Mouse (Mus musculus) lung, postnatal 0 days (tissue): ENCODE results near the gene Adprhl1.

Experiments
- CTCF ChIP-seq: IDR thresholded peaks from 2 replicates; pipeline ENCODE4 v1.5.1; 2016; ENCODE audit warnings: antibody characterized with exemption, mild to moderate bottlenecking
- EP300 ChIP-seq: IDR thresholded peaks from 2 replicates; pipeline ENCODE4 v1.6.1; 2016; ENCODE audit warnings: antibody characterized with exemption, mild to moderate bottlenecking, control low read depth

DNA sequence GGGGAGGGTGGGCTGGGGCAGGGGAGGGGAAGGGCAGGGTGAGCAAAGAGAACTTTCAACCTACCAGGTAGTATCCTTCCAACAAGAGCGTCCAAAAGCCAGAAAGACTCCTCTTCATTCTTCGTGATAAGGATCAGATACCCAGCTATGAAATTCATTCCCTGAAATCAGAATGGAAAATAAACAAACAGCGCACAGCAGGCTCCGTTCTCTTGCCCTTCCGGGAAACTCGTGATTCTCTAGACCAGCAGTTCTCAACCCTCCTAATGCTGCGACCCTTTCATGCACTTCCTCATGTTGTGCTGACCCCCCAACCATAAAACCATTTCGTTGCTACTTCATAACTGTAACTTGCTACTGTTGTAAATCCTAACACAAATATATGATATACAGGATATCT, 67.1 kb downstream of the Adprhl1 start:
- TF ChIP-seq CTCF (no peak), EP300 (no peak)
